Mouse (Mus musculus): ENCODE measurements around the gene Larp4b. TPM values are rescaled to one million over a fixed set of nuclear protein-coding genes. Genes with fewer than 3 reads are reported as not detected.
"Not testable (repeated sequence)": the region's sequence is repeated elsewhere in the genome, so short reads cannot be mapped to it uniquely, and the experiment has no call there.

Gene Larp4b
- 47.9 and 51.3 TPM in 2 replicates for polyA plus RNA-seq (2014; fragmentation: Nextera tagmentation; extraction: Ambion mirVana)

DNA sequence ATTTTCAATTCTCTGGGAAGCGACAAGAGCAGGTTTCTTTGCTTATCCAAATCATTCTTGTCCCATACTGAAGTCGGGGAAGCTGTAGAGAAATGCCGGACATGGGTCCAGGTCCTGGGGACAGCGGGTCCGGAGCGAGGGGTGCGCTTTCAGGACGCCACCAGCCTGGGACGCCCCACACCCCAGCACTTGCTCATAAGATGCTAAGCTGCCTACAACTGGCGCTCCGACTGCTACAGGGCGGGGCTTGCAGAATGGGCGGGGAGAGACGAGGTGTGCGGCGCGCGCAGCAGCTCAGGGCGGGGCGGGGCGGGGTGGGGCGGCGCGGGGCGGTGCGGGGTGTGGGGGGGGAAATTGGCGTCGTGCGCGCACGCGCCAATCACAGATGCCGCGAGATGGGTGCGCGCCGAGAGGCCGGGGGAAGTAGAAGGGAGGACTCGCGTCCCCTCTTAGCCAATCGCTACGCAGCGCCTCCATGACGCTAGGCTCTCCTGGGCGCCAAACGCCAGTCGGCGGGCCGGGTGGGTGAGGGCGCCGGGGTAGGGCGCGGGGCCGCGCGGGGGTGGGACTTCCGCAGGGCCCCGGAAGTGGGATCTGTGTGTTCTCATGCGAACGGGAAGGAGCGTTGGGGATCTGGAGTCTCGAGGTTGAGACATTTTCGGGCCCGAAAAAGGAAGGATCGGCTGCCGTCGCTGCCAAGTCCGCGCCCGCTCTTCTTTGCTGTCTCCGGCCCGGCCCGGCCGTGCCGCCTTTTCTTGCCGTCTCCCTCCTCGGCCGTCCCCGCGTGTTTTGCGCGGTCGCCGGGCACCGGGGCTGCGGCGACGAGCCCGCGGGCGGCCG is at the start of gene Larp4b:
TSS of gene Larp4b (plus strand) at position 566 of the 840 bp plus-strand sequence.
- WGBS, result under 1% methylated on average over 88 of the region's 92 CpGs
- H3K9ac ChIP-seq (ENCODE audit: low read depth, low read length), result peak within 1 kb of the TSS; percentile 99

DNA sequence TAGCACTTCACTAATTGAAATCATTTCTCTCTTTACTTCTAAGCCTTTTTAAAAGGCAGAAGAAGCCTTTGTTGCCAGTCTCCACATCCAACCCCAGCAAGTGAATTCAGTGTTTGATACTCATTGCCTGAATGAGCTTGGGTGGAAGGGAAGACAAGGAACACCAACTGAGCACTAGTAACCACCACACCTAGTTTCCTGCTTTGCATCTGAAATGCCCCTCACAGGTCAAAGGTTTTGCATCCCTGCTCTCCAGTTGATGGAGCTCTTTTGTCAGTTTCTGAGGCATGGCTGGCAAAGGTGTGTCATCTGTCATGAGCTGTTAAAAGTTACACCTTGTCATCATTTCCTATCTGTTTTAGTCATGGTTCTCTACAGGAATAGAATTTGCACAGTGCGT is 49.0 kb upstream of the Larp4b start:
- Histone ChIP-seq H3K4me1 (replicated peaks; ENCODE audit: control insufficient read depth, insufficient read depth, low read length) (no peaks in the 10 kb centered on the region), H3K9ac (ENCODE audit: low read depth, low read length) (no peak overlapping the region), H3K4me2 (no peak overlapping the region), H3K36me3 (ENCODE audit: control insufficient read depth, insufficient read depth, low read length) (no peaks in the 10 kb centered on the region), H3K27me3 (replicated peaks; ENCODE audit: control insufficient read depth, insufficient read depth, low read length) (no peaks in the 10 kb centered on the region), H3K4me3 (ENCODE audit: low read depth, low read length) (no peak overlapping the region), H3K9me3 (ENCODE audit: control insufficient read depth, low read length) (no peaks in the 10 kb centered on the region), H3K27ac (ENCODE audit: low read depth, low read length) (no peak overlapping the region)
- ATAC-seq (replicated peaks; ENCODE audit: low FRiP score), result no peak
- WGBS, result 92% methylated on average over 1 of the region's 1 CpGs
- no peak for DNase-seq (ENCODE audit: low spot score)

More for the DNA sequence above, at the start of gene Larp4b:
- no peaks in the 10 kb centered on the region for H3K27me3 ChIP-seq (replicated peaks; ENCODE audit: control insufficient read depth, insufficient read depth, low read length)
- H3K36me3 ChIP-seq (ENCODE audit: control insufficient read depth, insufficient read depth, low read length), result no peaks in the 10 kb centered on the region
- H3K27ac ChIP-seq (ENCODE audit: low read depth, low read length), result peak within 1 kb of the TSS; percentile 99
- DNase-seq (ENCODE audit: low spot score), result peak; percentile 97
- H3K4me3 ChIP-seq (ENCODE audit: low read depth, low read length), result peak within 1 kb of the TSS; percentile 100
- H3K9me3 ChIP-seq (ENCODE audit: control insufficient read depth, low read length), result no peaks in the 10 kb centered on the region
- H3K4me2 ChIP-seq, result peak within 1 kb of the TSS; percentile 90
- ATAC-seq (replicated peaks; ENCODE audit: low FRiP score), result peak; percentile 99
- H3K4me1 ChIP-seq (replicated peaks; ENCODE audit: control insufficient read depth, insufficient read depth, low read length), result peaks cover 29% of the 10 kb centered on the region

DNA sequence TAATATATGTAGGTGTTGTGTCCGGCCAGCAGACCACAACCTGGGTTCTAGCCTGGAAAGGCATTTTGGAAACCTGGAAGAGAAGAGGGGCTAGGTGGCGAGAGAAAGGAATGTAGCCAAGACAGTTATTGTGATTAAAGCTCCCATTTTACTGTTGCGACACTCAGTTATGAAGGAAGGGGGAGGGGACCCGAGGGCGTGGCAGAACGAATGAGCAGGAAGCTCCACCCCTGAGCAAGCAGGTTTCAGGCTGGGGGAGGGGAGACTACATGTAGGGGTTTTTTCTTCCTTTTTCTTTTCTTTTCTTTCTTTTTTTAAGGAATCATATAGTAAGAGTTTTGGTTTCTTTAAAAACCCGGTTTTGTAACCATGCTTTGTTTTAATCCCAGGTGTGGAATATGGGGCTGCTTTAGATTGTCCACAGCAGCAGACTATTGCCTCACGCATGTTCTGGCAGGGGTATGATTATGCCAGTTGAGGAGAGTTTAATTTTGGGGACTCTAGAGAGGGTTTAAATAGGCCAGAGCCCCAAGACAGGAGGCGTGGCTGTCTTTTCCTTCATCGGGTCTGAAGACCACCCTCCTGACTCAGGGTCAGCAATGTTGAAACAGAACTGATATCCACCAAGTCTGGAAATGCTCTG is 41.5 kb upstream of the Larp4b start:
- not testable (repeated sequence) for H3K27ac ChIP-seq (ENCODE audit: low read depth, low read length); H3K27me3 ChIP-seq (replicated peaks; ENCODE audit: control insufficient read depth, insufficient read depth, low read length); H3K9ac ChIP-seq (ENCODE audit: low read depth, low read length); H3K4me1 ChIP-seq (replicated peaks; ENCODE audit: control insufficient read depth, insufficient read depth, low read length); H3K36me3 ChIP-seq (ENCODE audit: control insufficient read depth, insufficient read depth, low read length); H3K4me3 ChIP-seq (ENCODE audit: low read depth, low read length); H3K9me3 ChIP-seq (ENCODE audit: control insufficient read depth, low read length)
- DNase-seq (ENCODE audit: low spot score), result peak; percentile 40
- 40% methylated on average over 10 of the region's 10 CpGs for WGBS
- ATAC-seq (replicated peaks; ENCODE audit: low FRiP score), result peak; percentile 69
- H3K4me2 ChIP-seq, result peak overlapping the region; percentile 29; the same call in 1 of the 2 replicates

DNA sequence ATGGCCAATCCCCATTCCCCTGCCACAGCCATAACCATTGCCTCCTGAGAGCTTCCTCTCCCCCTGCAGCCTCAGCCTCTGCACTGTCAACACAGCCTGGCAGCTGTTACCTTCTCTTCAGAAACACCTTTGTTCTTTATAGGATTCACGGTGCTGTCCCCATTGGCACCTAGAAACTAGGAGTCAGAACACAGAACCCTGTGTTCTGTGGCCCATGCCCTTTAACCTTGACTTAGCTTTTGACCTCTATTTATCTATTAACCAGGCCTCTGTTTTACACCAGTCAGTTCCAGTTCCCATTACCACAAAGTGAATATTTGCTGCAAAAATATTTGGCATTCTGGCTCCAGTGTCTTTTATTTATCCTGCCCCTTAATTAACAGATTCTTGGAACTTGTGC is 36.4 kb upstream of the Larp4b start:
- Histone ChIP-seq H3K4me3 (ENCODE audit: low read depth, low read length) (no peak overlapping the region), H3K9ac (ENCODE audit: low read depth, low read length) (no peak overlapping the region), H3K27me3 (replicated peaks; ENCODE audit: control insufficient read depth, insufficient read depth, low read length) (no peaks in the 10 kb centered on the region), H3K9me3 (ENCODE audit: control insufficient read depth, low read length) (no peaks in the 10 kb centered on the region), H3K4me2 (no peak overlapping the region), H3K4me1 (replicated peaks; ENCODE audit: control insufficient read depth, insufficient read depth, low read length) (peaks cover 5% of the 10 kb centered on the region), H3K36me3 (ENCODE audit: control insufficient read depth, insufficient read depth, low read length) (no peaks in the 10 kb centered on the region), H3K27ac (ENCODE audit: low read depth, low read length) (no peak overlapping the region; the same call in 1 of the 2 replicates)
- no peak for DNase-seq (ENCODE audit: low spot score)
- ATAC-seq (replicated peaks; ENCODE audit: low FRiP score), result peak; percentile 50
- 54% methylated on average over 1 of the region's 1 CpGs for WGBS

GRCm38 (mm10) chr13:9058706-9059105 is 35.0 kb upstream of the Larp4b start:
- DNase-seq (ENCODE audit: low spot score) (no peak), ATAC-seq (replicated peaks; ENCODE audit: low FRiP score) (no peak)
- H3K9me3 ChIP-seq (ENCODE audit: control insufficient read depth, low read length), result no peaks in the 10 kb centered on the region
- 87% methylated on average over 4 of the region's 4 CpGs for whole genome bisulfite sequencing
- H3K4me1 ChIP-seq (replicated peaks; ENCODE audit: control insufficient read depth, insufficient read depth, low read length), result no peaks in the 10 kb centered on the region
- no peaks in the 10 kb centered on the region for H3K27me3 ChIP-seq (replicated peaks; ENCODE audit: control insufficient read depth, insufficient read depth, low read length)
- no peak overlapping the region for H3K9ac ChIP-seq (ENCODE audit: low read depth, low read length)
- no peak overlapping the region for H3K4me3 ChIP-seq (ENCODE audit: low read depth, low read length)
- H3K27ac ChIP-seq (ENCODE audit: low read depth, low read length), result no peak overlapping the region
- H3K36me3 ChIP-seq (ENCODE audit: control insufficient read depth, insufficient read depth, low read length), result no peaks in the 10 kb centered on the region
- no peak overlapping the region for H3K4me2 ChIP-seq

- no peak for ATAC-seq (replicated peaks; ENCODE audit: low FRiP score)
- 76% methylated on average over 4 of the region's 4 CpGs for WGBS
- no peak for DNase-seq (ENCODE audit: low spot score)
- Histone ChIP-seq H3K4me1 (replicated peaks; ENCODE audit: control insufficient read depth, insufficient read depth, low read length) (no peaks in the 10 kb centered on the region), H3K4me3 (ENCODE audit: low read depth, low read length) (no peak overlapping the region), H3K4me2 (no peak overlapping the region), H3K27ac (ENCODE audit: low read depth, low read length) (no peak overlapping the region), H3K27me3 (replicated peaks; ENCODE audit: control insufficient read depth, insufficient read depth, low read length) (no peaks in the 10 kb centered on the region), H3K9me3 (ENCODE audit: control insufficient read depth, low read length) (no peaks in the 10 kb centered on the region), H3K36me3 (ENCODE audit: control insufficient read depth, insufficient read depth, low read length) (no peaks in the 10 kb centered on the region), H3K9ac (ENCODE audit: low read depth, low read length) (no peak overlapping the region)
Measured at GRCm38 (mm10) chr13:9061394-9061793, 32.3 kb upstream of the Larp4b start.

GRCm38 (mm10) chr13:9064196-9064595 is 29.5 kb upstream of the Larp4b start:
- H3K27ac ChIP-seq (ENCODE audit: low read depth, low read length), result no peak overlapping the region

GRCm38 (mm10) chr13:9066107-9066506 is 27.6 kb upstream of the Larp4b start:
- no peak overlapping the region for H3K9ac ChIP-seq (ENCODE audit: low read depth, low read length)
- no peaks in the 10 kb centered on the region for H3K4me1 ChIP-seq (replicated peaks; ENCODE audit: control insufficient read depth, insufficient read depth, low read length)
- DNase-seq (ENCODE audit: low spot score), result no peak
- H3K9me3 ChIP-seq (ENCODE audit: control insufficient read depth, low read length), result no peaks in the 10 kb centered on the region
- no peaks in the 10 kb centered on the region for H3K36me3 ChIP-seq (ENCODE audit: control insufficient read depth, insufficient read depth, low read length)
- ATAC-seq (replicated peaks; ENCODE audit: low FRiP score), result no peak
- no peak overlapping the region for H3K4me3 ChIP-seq (ENCODE audit: low read depth, low read length)
- H3K4me2 ChIP-seq, result no peak overlapping the region
- 73% methylated on average over 5 of the region's 5 CpGs for WGBS
- H3K27ac ChIP-seq (ENCODE audit: low read depth, low read length), result no peak overlapping the region
- no peaks in the 10 kb centered on the region for H3K27me3 ChIP-seq (replicated peaks; ENCODE audit: control insufficient read depth, insufficient read depth, low read length)

More at GRCm38 (mm10) chr13:9064196-9064595, 29.5 kb upstream of the Larp4b start:
- ATAC-seq (replicated peaks; ENCODE audit: low FRiP score), result no peak
- H3K4me3 ChIP-seq (ENCODE audit: low read depth, low read length), result no peak overlapping the region
- no peaks in the 10 kb centered on the region for H3K4me1 ChIP-seq (replicated peaks; ENCODE audit: control insufficient read depth, insufficient read depth, low read length)
- H3K4me2 ChIP-seq, result no peak overlapping the region
- 85% methylated on average over 2 of the region's 2 CpGs for WGBS
- H3K9me3 ChIP-seq (ENCODE audit: control insufficient read depth, low read length), result no peaks in the 10 kb centered on the region
- DNase-seq (ENCODE audit: low spot score), result no peak
- H3K27me3 ChIP-seq (replicated peaks; ENCODE audit: control insufficient read depth, insufficient read depth, low read length), result no peaks in the 10 kb centered on the region
- H3K9ac ChIP-seq (ENCODE audit: low read depth, low read length), result no peak overlapping the region
- H3K36me3 ChIP-seq (ENCODE audit: control insufficient read depth, insufficient read depth, low read length), result no peaks in the 10 kb centered on the region

All from liver, embryonic 11.5 days (tissue).